Mouse (Mus musculus) embryonic facial prominence, embryonic 15.5 days (tissue): ENCODE measurements around the gene Mybpc2. TPM values are rescaled to one million over a fixed set of nuclear protein-coding genes. Genes with fewer than 3 reads are reported as not detected.

Experiments used
- ATAC-seq: fragments of 200-750 bp; cut with Nextera tagmentation; 2 replicates; pipeline ENCODE4 v1.8.0; 2017; ENCODE audit warnings: low read depth, moderate TSS enrichment; ENCODE audit not compliant: insufficient number of reproducible peaks, low FRiP score, low TSS enrichment
- H3K27ac ChIP-seq: fragments of 300-500 bp; sonication (generic); replicated peaks from 2 replicates; pipeline ENCODE4 v1.5.1; 2015; ENCODE audit warnings: mild to moderate bottlenecking, inconsistent platforms
- H3K27me3 ChIP-seq: fragments of 300-500 bp; sonication (generic); 2 replicates; pipeline ENCODE4 v1.6.1; 2015; ENCODE audit warnings: inconsistent platforms
- H3K36me3 ChIP-seq: fragments of 300-500 bp; sonication (generic); 2 replicates; pipeline ENCODE4 v1.6.1; 2015; ENCODE audit warnings: mild to moderate bottlenecking, inconsistent platforms
- H3K4me1 ChIP-seq: fragments of 300-500 bp; sonication (generic); 2 replicates; pipeline ENCODE4 v1.6.1; 2015; ENCODE audit warnings: inconsistent platforms
- H3K4me2 ChIP-seq: fragments of 300-500 bp; sonication (generic); replicated peaks from 2 replicates; pipeline ENCODE4 v1.6.1; 2015; ENCODE audit warnings: mild to moderate bottlenecking, inconsistent platforms
- H3K4me3 ChIP-seq: fragments of 300-500 bp; sonication (generic); replicated peaks from 2 replicates; pipeline ENCODE4 v1.5.1; 2015; ENCODE audit warnings: mild to moderate bottlenecking, inconsistent platforms
- H3K9ac ChIP-seq: fragments of 300-500 bp; sonication (generic); 2 replicates; pipeline ENCODE4 v1.6.1; 2015; ENCODE audit warnings: inconsistent platforms
- H3K9me3 ChIP-seq: fragments of 300-500 bp; sonication (generic); replicated peaks from 2 replicates; pipeline ENCODE4 v1.6.1; 2016; ENCODE audit warnings: inconsistent platforms
- WGBS: fragments of 180-500 bp; shearing (Covaris S2); methylation state at CpG from one replicate; pipeline ENCODE4 v1.1.7; 2015; 5-methylcytosine and 5-hydroxymethylcytosine counted together
- polyA plus RNA-seq: library from polyadenylated mRNA; unstranded; fragments of >200 nt; fragmentation: Nextera tagmentation; extraction: Ambion mirVana; gene quantifications from 2 replicates; pipeline ENCODE4 v1.2.1, GENCODE M21; 2015

Mybpc2 gene
- polyA plus RNA-seq, 1 experiment from 2014 or later = 0.81 TPM

- Histone ChIP-seq H3K27me3 (peaks cover 14% of the 10 kb centered on the region), H3K9me3 (no peaks in the 10 kb centered on the region), H3K4me1 (peaks cover 12% of the 10 kb centered on the region; the same call in 1 of the 2 replicates), H3K4me3 (no peak overlapping the region), H3K4me2 (no peak overlapping the region), H3K36me3 (peaks cover 50% of the 10 kb centered on the region), H3K9ac (no peak overlapping the region), H3K27ac (no peak overlapping the region)
- no peak for ATAC-seq
- 78% methylated on average over 29 of the region's 29 CpGs for WGBS
Measured at GRCm38 (mm10) chr7:44532918-44533745, 8.7 kb upstream of the Mybpc2 start.

DNA sequence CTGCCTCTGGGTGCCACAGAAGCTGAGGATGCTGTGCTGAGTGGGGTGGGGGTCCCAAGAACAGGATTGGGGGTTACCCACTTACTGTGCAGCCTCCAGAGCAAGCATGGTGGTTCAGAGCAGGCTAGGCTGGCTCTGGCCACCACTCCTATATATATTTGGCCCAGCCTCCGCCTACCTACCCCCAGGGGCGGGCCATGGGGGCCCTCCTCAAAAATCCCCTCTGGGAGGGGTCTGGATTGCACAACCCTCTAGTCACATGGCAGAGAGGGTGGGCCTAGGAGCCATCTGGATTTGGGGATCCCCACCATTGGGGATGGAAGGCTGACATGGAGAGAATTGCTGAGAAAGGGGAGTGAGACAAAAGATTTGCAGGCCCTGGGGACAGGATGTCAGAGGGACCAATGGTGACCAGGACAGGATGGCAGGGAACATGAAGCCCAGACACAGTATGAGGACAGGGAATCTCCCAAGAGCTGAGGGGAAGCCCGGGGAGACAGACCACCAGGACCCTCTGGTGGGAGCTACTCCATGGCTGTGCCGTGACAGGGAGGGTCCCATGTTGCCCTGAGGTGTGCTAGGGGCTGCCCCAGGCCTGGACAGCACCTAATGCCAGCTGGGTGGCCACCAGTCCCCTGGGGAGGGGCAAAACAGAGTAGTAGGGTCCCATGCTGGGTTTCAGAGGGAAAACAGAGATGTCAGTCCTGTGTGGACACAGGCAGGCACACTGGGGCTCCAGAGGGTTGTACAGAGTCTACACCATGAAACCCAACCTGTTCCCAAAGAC, 7.7 kb upstream of the Mybpc2 start, which contains the start of gene Spib:
Spib (minus strand) TSS at position 126 of the 787 bp plus-strand sequence.
- Histone ChIP-seq H3K4me1 (peaks cover 17% of the 10 kb centered on the region; the same call in 1 of the 2 replicates), H3K9ac (no peak within 1 kb of the TSS), H3K27ac (no peak within 1 kb of the TSS), H3K4me3 (no peak within 1 kb of the TSS), H3K4me2 (no peak within 1 kb of the TSS), H3K27me3 (peaks cover 16% of the 10 kb centered on the region), H3K9me3 (no peaks in the 10 kb centered on the region), H3K36me3 (peaks cover 40% of the 10 kb centered on the region)
- 70% methylated on average over 4 of the region's 4 CpGs for WGBS
- no peak for ATAC-seq

GRCm38 (mm10) chr7:44531207-44531606, 6.8 kb upstream of the Mybpc2 start:
- H3K27ac ChIP-seq = no peak overlapping the region
- WGBS = 58% methylated on average over 5 of the region's 5 CpGs
- no peak overlapping the region for H3K9ac ChIP-seq
- no peak overlapping the region for H3K4me3 ChIP-seq
- H3K27me3 ChIP-seq = peaks cover 18% of the 10 kb centered on the region
- no peaks in the 10 kb centered on the region for H3K9me3 ChIP-seq
- H3K4me1 ChIP-seq = peaks cover 17% of the 10 kb centered on the region; the same call in 1 of the 2 replicates
- H3K36me3 ChIP-seq = peaks cover 31% of the 10 kb centered on the region
- ATAC-seq = no peak
- no peak overlapping the region for H3K4me2 ChIP-seq

DNA sequence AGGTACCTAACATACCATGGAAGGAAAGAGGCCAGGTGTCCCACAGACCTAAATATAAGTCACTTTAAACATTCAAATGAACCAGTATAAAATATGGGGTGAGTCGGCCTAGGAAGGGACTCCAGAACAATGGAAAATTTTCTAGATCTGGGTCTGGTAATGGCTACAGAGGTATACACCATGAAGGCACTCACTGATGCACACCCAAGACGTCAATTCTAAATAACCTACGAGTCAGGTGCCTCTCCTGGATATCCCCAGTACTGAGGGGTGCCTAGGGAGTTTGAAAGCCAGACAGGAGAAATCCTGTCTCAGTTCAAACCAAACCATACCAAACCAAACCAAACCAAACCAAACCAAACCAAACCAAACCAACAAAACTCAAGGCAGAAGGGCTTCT, 6.1 kb upstream of the Mybpc2 start:
- Histone ChIP-seq H3K9me3 (no peaks in the 10 kb centered on the region), H3K27me3 (peaks cover 25% of the 10 kb centered on the region), H3K4me1 (peaks cover 18% of the 10 kb centered on the region; the same call in 1 of the 2 replicates), H3K27ac (no peak overlapping the region), H3K4me2 (no peak overlapping the region), H3K36me3 (peaks cover 24% of the 10 kb centered on the region), H3K9ac (no peak overlapping the region), H3K4me3 (no peak overlapping the region)
- 79% methylated on average over 3 of the region's 3 CpGs for WGBS
- no peak for ATAC-seq

DNA sequence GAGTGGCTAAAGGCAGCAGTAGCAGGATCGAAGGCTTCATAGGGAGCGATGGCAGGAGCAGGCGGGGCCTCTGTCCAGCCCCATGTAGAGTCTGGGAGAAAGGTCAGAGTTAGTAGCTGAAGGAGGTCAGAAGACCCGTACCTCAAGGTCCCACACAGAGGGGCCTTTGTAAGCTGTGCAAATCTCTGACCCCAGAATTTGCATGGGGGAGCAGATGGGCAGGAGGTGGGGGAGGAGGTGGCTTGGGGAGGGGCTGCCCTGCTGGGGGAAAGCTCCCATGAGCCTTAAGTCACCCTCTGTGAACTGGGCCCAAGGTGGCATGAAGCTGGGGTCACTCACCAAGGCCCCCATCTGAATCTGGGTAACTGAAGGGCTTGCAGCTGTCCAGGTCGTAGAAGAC, 5.1 kb upstream of the Mybpc2 start:
- Histone ChIP-seq H3K36me3 (peaks cover 16% of the 10 kb centered on the region), H3K27me3 (peaks cover 34% of the 10 kb centered on the region), H3K4me2 (no peak overlapping the region), H3K27ac (no peak overlapping the region), H3K9ac (no peak overlapping the region), H3K9me3 (no peaks in the 10 kb centered on the region), H3K4me1 (peaks cover 28% of the 10 kb centered on the region), H3K4me3 (no peak overlapping the region)
- WGBS = 56% methylated on average over 5 of the region's 5 CpGs
- ATAC-seq = no peak

DNA sequence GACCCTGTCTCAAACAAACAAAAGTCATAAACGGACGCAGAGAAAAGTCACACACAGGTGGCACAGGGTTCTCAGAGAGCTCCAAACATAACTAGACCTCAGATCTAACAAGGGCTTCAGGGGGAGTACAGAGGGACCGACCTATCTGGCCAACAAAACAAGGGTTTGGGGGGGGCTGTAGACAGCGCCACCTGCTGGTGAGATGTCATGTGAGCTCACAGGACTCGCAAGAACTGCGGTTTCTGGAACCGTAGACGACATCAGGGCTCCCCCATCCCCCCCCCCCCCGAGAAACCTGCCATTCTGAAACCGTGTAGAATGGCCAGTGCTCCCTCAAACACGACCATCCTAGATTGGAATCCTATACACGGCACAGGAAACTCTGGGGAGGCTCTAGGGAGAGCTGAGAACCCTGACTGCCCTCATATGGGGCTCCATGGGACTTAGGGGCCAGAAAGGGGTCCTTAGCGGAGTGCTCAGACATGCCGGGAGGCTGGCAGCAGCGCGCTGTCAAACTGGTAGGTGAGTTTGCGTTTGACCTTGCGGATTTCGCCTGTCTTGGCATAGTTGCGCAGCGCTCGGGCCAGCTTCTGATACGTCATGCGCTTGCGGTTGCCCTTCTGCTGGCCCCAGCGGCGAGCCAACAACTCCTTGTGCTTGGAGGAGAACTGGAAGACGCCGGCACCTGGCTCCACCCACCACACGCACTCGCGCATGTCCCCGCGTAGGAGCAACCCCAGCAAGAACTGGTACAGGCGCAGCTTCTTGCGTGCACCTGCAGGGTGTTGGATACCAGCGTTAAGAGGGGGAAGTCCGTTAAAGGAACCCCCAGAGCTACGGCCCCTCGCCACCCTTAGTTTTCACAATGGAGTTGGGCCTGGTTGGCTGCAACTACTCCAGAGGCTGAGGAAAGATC, 3.3 kb upstream of the Mybpc2 start:
- Histone ChIP-seq H3K9ac (peak overlapping the region; percentile 7; the same call in 1 of the 2 replicates), H3K36me3 (no peaks in the 10 kb centered on the region), H3K4me3 (peak overlapping the region; percentile 40), H3K9me3 (no peaks in the 10 kb centered on the region), H3K27me3 (peaks cover 52% of the 10 kb centered on the region), H3K4me1 (peaks cover 23% of the 10 kb centered on the region), H3K27ac (no peak overlapping the region), H3K4me2 (peak overlapping the region; percentile 87)
- 5% methylated on average over 40 of the region's 40 CpGs for WGBS
- ATAC-seq = no peak

DNA sequence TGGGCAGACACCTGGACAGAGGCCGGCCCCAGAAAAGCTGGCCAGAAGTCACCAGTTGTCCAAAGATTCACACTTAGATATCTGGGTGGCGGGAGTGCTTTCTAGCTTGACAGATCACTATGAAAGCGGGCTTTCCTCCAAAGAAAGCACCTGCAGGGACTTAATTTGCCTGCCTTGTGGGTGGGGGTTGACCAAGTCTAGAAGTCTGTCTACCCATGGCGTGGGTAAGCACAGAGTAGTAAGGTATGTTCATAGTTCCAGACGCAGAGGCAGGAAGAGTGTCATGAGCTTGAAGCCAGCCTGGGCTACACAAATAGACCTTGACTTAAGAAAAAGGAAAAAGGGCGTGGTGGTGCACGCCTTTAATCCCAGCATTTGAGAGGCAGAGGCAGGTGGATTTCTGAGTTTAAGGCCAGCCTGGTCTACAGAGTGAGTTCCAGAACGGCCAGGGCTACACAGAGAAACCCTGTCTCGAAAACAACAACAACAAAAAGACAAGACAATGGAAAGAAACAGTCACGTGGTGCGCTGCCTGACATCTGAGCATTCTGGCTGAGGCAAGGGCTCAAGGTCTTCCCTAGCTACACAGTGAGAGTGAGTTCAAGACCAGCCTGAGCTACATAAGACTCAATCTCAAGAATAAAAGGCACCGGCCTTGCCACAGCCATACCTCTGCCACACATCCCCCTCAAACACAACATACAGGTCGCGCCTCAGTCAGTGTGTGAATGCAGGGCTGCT, 2.1 kb upstream of the Mybpc2 start:
- Histone ChIP-seq H3K27me3 (peaks cover 62% of the 10 kb centered on the region), H3K36me3 (no peaks in the 10 kb centered on the region), H3K4me2 (no peak overlapping the region), H3K4me1 (peaks cover 23% of the 10 kb centered on the region), H3K9me3 (no peaks in the 10 kb centered on the region), H3K9ac (no peak overlapping the region), H3K27ac (no peak overlapping the region), H3K4me3 (no peak overlapping the region)
- no peak for ATAC-seq
- WGBS = 85% methylated on average over 14 of the region's 14 CpGs

GRCm38 (mm10) chr7:44525126-44525832, 823 bp upstream of the Mybpc2 start:
- H3K36me3 ChIP-seq = no peaks in the 10 kb centered on the region
- no peak for ATAC-seq
- no peak overlapping the region for H3K4me3 ChIP-seq
- H3K4me2 ChIP-seq = 0 out of 2 replicates have a peak overlapping the region, but pooled peaks have one; percentile 17
- peaks cover 66% of the 10 kb centered on the region for H3K27me3 ChIP-seq
- H3K9ac ChIP-seq = no peak overlapping the region
- WGBS = 11% methylated on average over 22 of the region's 22 CpGs
- no peaks in the 10 kb centered on the region for H3K9me3 ChIP-seq
- peaks cover 24% of the 10 kb centered on the region for H3K4me1 ChIP-seq
- H3K27ac ChIP-seq = no peak overlapping the region

- Histone ChIP-seq H3K4me3 (no peak overlapping the region), H3K4me2 (no peak overlapping the region), H3K9me3 (no peaks in the 10 kb centered on the region), H3K4me1 (peaks cover 21% of the 10 kb centered on the region), H3K36me3 (no peaks in the 10 kb centered on the region), H3K27me3 (peaks cover 52% of the 10 kb centered on the region), H3K27ac (no peak overlapping the region), H3K9ac (no peak overlapping the region)
- WGBS = 56% methylated on average over 2 of the region's 2 CpGs
- no peak for ATAC-seq
Measured at GRCm38 (mm10) chr7:44523056-44523455, 1.4 kb downstream of the Mybpc2 start.

GRCm38 (mm10) chr7:44521710-44522109, 2.7 kb downstream of the Mybpc2 start:
- Histone ChIP-seq H3K9me3 (no peaks in the 10 kb centered on the region), H3K4me2 (peak overlapping the region; percentile 33; the same call in 1 of the 2 replicates), H3K36me3 (no peaks in the 10 kb centered on the region), H3K9ac (no peak overlapping the region), H3K27ac (no peak overlapping the region), H3K4me1 (peaks cover 16% of the 10 kb centered on the region), H3K4me3 (no peak overlapping the region), H3K27me3 (peaks cover 50% of the 10 kb centered on the region)
- 3% methylated on average over 20 of the region's 20 CpGs for WGBS
- no peak for ATAC-seq
